Comparison of ENCODE assay signal across 8 mouse cellular contexts in genomic region chr8:45975837-45976468, GRCm38 (mm10). TPM values are rescaled to one million over a fixed set of nuclear protein-coding genes. Genes with fewer than 3 reads are reported as not detected.
A peak's percentile ranks its signal among the peaks of the same experiment; 100 is the strongest.
DNase-seq lines count a peak whose midpoint lies in the region; ATAC-seq and TF ChIP-seq lines count a peak whose summit lies in the region.

No protein-coding gene starts in this region.

- no peak for TF ChIP-seq POLR2A in liver, adult 2 months (IDR thresholded peaks at IDR 0.05; ENCODE audit: extremely low read depth, insufficient read depth, low read length)

- peak overlapping the region; percentile 53 for H3K4me3 ChIP-seq in liver, adult 2 months (ENCODE audit: insufficient read depth, low read depth, low read length)
- H3K4me3 ChIP-seq in embryonic facial prominence, embryonic 13.5 days, result peak overlapping the region; percentile 68
- peak overlapping the region; percentile 57 for H3K4me3 ChIP-seq in intestine, embryonic 16.5 days (ENCODE audit: low read length)

- peak; percentile 62 for DNase-seq in liver, adult 2 months (ENCODE audit: extremely low read depth, low read depth, low spot score)
- DNase-seq in liver, result no peak
- DNase-seq in naive thymus-derived CD4-positive, alpha-beta T cell, adult 2 months (ENCODE audit: low read depth), result peak; percentile 16
- no peak for DNase-seq in urinary bladder, postnatal 10 days (ENCODE audit: low spot score)
- DNase-seq in frontal cortex, postnatal 14 days (ENCODE audit: low spot score in 2 of 2), result no peak
- DNase-seq in ovary, adult 18-20 months (ENCODE audit: low spot score), result no peak

- TF ChIP-seq CTCF in liver, adult 2 months (IDR thresholded peaks at IDR 0.05; ENCODE audit: low read depth, low read length), result no peak

- peaks cover 8% of the 10 kb centered on the region for H3K36me3 ChIP-seq in liver, adult 2 months (ENCODE audit: control insufficient read depth, insufficient read depth, low read length)
- peaks cover 16% of the 10 kb centered on the region for H3K36me3 ChIP-seq in embryonic facial prominence, embryonic 13.5 days
- peaks cover 3% of the 10 kb centered on the region; the same call in 1 of the 2 replicates for H3K36me3 ChIP-seq in intestine, embryonic 16.5 days (ENCODE audit: control insufficient read depth, insufficient read depth, low read length)

- peaks cover 2% of the 10 kb centered on the region for H3K4me1 ChIP-seq in liver, adult 2 months (ENCODE audit: control insufficient read depth, insufficient read depth, low read length)
- H3K4me1 ChIP-seq in embryonic facial prominence, embryonic 13.5 days, result peaks cover 14% of the 10 kb centered on the region
- H3K4me1 ChIP-seq in intestine, embryonic 16.5 days (ENCODE audit: control insufficient read depth, insufficient read depth, low read length), result 0 out of 2 replicates have a peak, but pooled peaks cover 3% of the 10 kb centered on the region

- no peak for ATAC-seq in embryonic facial prominence, embryonic 13.5 days (ENCODE audit: insufficient number of reproducible peaks, insufficient read depth, low FRiP score, low TSS enrichment, low read depth)
- peak; percentile 21 for ATAC-seq in intestine, embryonic 16.5 days

- H3K27me3 ChIP-seq in liver, adult 2 months (ENCODE audit: control insufficient read depth, insufficient read depth, low read length), result no peaks in the 10 kb centered on the region
- no peaks in the 10 kb centered on the region for H3K27me3 ChIP-seq in embryonic facial prominence, embryonic 13.5 days
- H3K27me3 ChIP-seq in intestine, embryonic 16.5 days (replicated peaks; ENCODE audit: control insufficient read depth, insufficient read depth, low read length), result no peaks in the 10 kb centered on the region

- H3K79me2 ChIP-seq in liver, adult 2 months (ENCODE audit: control insufficient read depth, insufficient read depth, low read length), result peaks cover 2% of the 10 kb centered on the region; the same call in 1 of the 2 replicates

- H3K4me2 ChIP-seq in embryonic facial prominence, embryonic 13.5 days, result peak overlapping the region; percentile 71
- H3K4me2 ChIP-seq in intestine, embryonic 16.5 days (ENCODE audit: low read depth, low read length), result peak overlapping the region; percentile 57

- WGBS in liver, adult 2 months, result 33% methylated on average over 11 of the region's 11 CpGs
- WGBS in embryonic facial prominence, embryonic 13.5 days, result 52% methylated on average over 11 of the region's 11 CpGs
- WGBS in intestine, embryonic 16.5 days, result 55% methylated on average over 11 of the region's 11 CpGs

- peak overlapping the region; percentile 56 for H3K9ac ChIP-seq in liver, adult 2 months (ENCODE audit: low read depth, low read length)
- peak overlapping the region; percentile 78 for H3K9ac ChIP-seq in embryonic facial prominence, embryonic 13.5 days
- H3K9ac ChIP-seq in intestine, embryonic 16.5 days (ENCODE audit: low read depth, low read length), result peak overlapping the region; percentile 63

- H3K9me3 ChIP-seq in embryonic facial prominence, embryonic 13.5 days, result 0 out of 2 replicates have a peak, but pooled peaks cover 2% of the 10 kb centered on the region
- 0 out of 2 replicates have a peak, but pooled peaks cover 3% of the 10 kb centered on the region for H3K9me3 ChIP-seq in intestine, embryonic 16.5 days (ENCODE audit: control insufficient read depth, low read length)

- H3K27ac ChIP-seq in liver, adult 2 months (replicated peaks; ENCODE audit: insufficient read depth, low read depth, low read length), result peak overlapping the region; percentile 53
- H3K27ac ChIP-seq in embryonic facial prominence, embryonic 13.5 days, result peak overlapping the region; percentile 86; the same call in 1 of the 2 replicates
- H3K27ac ChIP-seq in intestine, embryonic 16.5 days (ENCODE audit: low read length), result no peak overlapping the region

RNA-seq across cellular contexts. Expression of gene Ufsp2, which starts 0.6 kb away (rescaled TPM):
- total RNA-seq in liver, adult 2 months (2014; rRNA removed), result 53.8 and 68.0 TPM in 2 replicates
- polyA plus RNA-seq in liver, adult 2 months (2012; rRNA removed), result 16.9 and 18.6 TPM in 2 replicates
- 94.7 and 102 TPM in 2 replicates for polyA plus RNA-seq in embryonic facial prominence, embryonic 13.5 days (2015; fragmentation: Nextera tagmentation; extraction: Ambion mirVana)
- polyA plus RNA-seq in intestine, embryonic 16.5 days (2015; fragmentation: Nextera tagmentation; extraction: Ambion mirVana), result 78.0 and 83.1 TPM in 2 replicates

RNA-seq across cellular contexts. Expression of gene 1700029J07Rik, which starts 0.9 kb away (rescaled TPM):
- total RNA-seq in liver, adult 2 months (2014; rRNA removed), result 0.60 and 0.65 TPM in 2 replicates
- polyA plus RNA-seq in liver, adult 2 months (2012; rRNA removed), result 0.13 and 0.15 TPM in 2 replicates
- 4.7 and 5.8 TPM in 2 replicates for polyA plus RNA-seq in embryonic facial prominence, embryonic 13.5 days (2015; fragmentation: Nextera tagmentation; extraction: Ambion mirVana)
- 2.2 and 2.4 TPM in 2 replicates for polyA plus RNA-seq in intestine, embryonic 16.5 days (2015; fragmentation: Nextera tagmentation; extraction: Ambion mirVana)

RNA-seq across cellular contexts. Expression of gene Lrp2bp, which starts 23.1 kb away (rescaled TPM):
- total RNA-seq in liver, adult 2 months (2014; rRNA removed), result 0.40 and 0.65 TPM in 2 replicates
- polyA plus RNA-seq in liver, adult 2 months (2012; rRNA removed), result 0.32 and 0.73 TPM in 2 replicates
- 0.43 and 0.48 TPM in 2 replicates for polyA plus RNA-seq in embryonic facial prominence, embryonic 13.5 days (2015; fragmentation: Nextera tagmentation; extraction: Ambion mirVana)
- polyA plus RNA-seq in intestine, embryonic 16.5 days (2015; fragmentation: Nextera tagmentation; extraction: Ambion mirVana), result 0.38 and 1.0 TPM in 2 replicates

RNA-seq across cellular contexts. Expression of gene Ankrd37, which starts 29.6 kb away (rescaled TPM):
- total RNA-seq in liver, adult 2 months (2014; rRNA removed), result 0.65 and 2.0 TPM in 2 replicates
- 0.49 and 2.4 TPM in 2 replicates for polyA plus RNA-seq in liver, adult 2 months (2012; rRNA removed)
- 22.0 and 30.2 TPM in 2 replicates for polyA plus RNA-seq in embryonic facial prominence, embryonic 13.5 days (2015; fragmentation: Nextera tagmentation; extraction: Ambion mirVana)
- 31.7 and 43.8 TPM in 2 replicates for polyA plus RNA-seq in intestine, embryonic 16.5 days (2015; fragmentation: Nextera tagmentation; extraction: Ambion mirVana)

RNA-seq across cellular contexts. Expression of gene Ccdc110, which starts 41.5 kb away (rescaled TPM):
- not detected in 2 replicates for total RNA-seq in liver, adult 2 months (2014; rRNA removed)
- not detected in 2 replicates for polyA plus RNA-seq in liver, adult 2 months (2012; rRNA removed)
- polyA plus RNA-seq in embryonic facial prominence, embryonic 13.5 days (2015; fragmentation: Nextera tagmentation; extraction: Ambion mirVana), result not detected in 2 replicates
- polyA plus RNA-seq in intestine, embryonic 16.5 days (2015; fragmentation: Nextera tagmentation; extraction: Ambion mirVana), result not detected in 2 replicates

Comparison
In these comparisons a context has a peak if more than half of its experiments do, and no peak if none do; other contexts are left out.
1. DNase-seq: peak in liver, adult 2 months (single experiment) and naive thymus-derived CD4-positive, alpha-beta T cell, adult 2 months (single experiment); none in liver (single experiment), urinary bladder, postnatal 10 days (single experiment), frontal cortex, postnatal 14 days (0 of 2) and ovary, adult 18-20 months (single experiment).
2. Peak in every context shown above with its lines, with median percentiles within 50 percentile points of each other: H3K4me3 ChIP-seq and H3K9ac ChIP-seq.